Mouse (Mus musculus): ENCODE measurements around the gene Map7.

Map7 gene

DNA sequence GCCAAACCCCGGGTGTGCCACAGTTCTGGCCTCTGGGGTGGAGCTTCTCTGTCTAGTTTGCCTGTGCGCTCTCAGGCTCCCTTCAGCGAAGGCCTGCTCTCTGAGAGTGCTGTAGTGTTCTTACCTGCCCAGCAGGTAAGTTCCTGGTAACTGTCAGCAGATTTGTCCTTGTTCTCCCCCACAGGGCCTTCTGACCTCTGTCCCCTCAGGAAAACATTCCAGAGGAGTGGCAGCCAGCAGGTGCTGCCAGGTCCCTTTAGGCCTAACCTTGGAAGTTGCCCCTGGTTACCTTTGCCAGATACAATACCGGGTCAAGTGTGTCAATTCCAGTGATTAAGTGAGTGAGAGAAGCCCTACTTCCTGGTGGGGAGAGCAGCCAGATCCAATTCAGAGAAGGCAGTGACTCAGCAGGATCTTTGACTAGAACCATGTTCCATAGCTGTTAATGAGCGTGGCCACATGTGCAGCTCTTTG, 38.6 kb downstream of the Map7 start:
- no peak for DNase-seq

DNA sequence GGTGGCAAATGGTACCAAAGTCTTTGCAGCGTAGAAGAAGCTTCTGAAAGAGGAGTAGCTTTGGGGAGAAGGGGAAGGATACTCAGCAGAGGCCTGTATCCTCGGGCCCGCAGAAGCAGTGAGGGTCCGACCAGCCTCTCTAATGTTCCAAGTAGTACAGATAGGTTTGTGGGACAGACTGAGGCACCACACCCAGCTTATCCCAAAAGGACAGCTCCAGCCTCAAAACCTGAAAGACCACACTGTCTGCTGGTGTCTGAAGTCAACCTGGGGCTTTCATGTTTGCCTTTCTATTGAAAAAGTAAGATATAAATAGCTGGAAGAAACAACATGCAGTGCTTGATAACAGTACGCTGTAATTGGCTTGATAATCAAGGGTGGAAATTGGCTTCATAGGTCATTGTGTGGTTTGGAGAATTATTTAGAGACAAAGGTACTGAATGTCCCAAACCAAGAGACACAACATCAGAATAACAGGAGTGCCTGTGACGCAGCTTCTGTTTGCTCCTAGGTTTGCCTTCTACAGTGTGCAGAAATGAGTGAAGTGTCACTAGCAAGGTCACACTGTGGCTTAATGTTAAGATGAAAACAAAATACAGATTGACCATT, 42.0 kb downstream of the Map7 start:
- no peak for DNase-seq

DNA sequence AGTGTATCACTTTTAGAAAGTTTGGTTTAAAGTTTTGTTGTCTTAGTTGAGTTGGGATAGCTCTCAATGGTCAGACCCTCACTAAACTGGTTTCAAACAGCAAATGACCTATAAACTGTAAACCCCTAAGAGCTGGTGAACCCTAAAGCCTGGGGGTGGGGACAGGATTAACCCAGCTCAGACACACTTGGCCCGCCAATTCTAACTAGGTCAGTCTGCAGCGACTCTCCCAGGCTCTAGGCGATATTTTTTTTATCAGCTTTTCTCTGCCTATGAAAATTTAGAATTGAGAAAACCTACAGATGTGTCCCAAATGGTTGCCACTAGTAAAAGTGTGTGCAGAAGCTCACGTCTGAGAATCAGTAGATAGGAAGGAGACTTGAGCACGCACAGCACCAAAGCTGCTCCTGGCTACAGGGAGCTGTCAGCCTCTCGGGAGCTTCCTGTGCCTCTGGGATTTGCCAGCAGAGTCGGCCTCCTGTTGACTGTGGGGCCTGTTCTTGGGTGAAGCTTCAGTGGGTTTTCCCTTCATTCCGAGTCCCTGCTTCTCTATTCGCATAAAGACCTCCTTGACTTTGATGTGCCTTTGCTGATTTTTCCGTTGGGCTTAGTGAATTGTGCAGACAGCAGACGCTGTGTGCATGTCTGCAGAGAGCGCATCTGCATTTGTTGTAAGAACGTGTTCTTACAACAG, 46.7 kb downstream of the Map7 start:
- peak; percentile 86 for DNase-seq

DNA sequence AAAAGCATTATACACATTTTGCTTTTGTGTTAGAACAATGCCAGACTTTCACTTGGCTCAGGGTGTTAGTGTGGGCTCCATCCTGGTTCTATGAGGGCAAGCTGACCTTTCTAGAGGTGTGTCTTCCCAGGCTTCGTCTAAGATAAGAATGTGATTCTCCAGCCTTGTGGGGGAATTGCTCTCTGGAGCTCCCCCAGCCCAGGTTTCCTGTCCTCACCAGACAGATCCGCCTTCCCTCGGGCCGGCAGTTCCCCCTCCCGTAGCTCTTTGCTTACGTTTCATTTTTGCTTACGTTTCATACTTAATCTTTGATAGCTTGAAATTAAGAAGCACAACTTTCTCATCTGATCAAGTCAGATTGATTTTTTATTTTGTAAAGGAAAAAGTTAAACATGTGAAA, 48.8 kb downstream of the Map7 start:
- no peak for DNase-seq

DNA sequence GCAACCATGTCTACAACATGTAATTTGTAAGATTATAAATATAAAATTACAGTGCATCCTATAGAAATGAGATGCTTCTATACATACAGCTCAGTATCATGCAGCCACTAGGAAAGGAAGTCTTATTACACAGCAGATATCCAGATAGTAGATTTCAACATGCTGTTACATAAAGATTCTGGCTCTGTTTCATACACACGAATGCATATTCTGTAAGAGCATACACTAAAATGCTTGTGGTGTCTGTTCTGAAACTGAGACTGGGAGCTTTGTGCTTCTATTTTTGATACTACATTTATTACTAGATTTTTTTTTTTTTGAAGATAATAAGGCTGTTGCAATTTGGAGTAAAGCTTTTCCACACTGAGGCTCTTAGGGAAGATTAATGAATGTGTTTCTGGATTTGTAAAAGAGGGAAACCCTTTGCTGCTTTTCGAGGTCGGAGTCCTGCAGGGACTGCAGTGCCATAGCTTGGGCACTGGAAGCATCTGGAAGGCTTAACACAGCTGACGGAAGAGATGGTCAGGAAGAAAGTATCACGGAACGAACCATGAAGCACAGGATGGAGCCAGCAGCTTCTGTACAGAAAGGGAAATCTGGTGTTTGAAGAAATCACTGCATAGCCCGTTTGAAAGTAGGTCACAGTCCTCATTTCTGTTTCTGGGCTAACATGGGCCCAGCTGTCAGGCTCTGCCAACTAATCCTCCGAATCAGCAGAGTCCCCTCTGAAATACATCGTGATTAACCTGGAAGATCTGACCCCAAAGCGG, 50.9 kb downstream of the Map7 start:
- DNase-seq, result peak; percentile 87

DNA sequence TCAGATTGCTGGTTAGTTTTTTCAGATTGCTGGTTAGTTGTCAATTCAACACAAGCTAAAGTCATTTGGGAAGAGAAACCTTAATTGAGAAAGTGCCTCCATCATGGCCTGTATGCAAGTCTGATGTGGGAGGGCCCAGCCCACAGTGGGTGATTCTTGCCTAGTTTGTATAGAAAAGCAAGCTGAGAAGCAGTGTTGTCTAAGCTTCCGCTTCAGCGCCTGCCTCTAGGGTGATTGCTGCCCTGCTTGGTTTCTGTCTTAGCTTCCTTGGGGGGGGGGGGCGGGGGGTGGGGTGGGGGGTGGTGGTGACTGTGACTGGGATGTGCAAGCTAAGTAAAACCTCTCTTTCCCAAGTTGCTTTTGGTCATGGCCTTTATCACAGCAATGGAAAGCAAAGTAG, 53.0 kb downstream of the Map7 start:
- DNase-seq, result peak; percentile 79

DNA sequence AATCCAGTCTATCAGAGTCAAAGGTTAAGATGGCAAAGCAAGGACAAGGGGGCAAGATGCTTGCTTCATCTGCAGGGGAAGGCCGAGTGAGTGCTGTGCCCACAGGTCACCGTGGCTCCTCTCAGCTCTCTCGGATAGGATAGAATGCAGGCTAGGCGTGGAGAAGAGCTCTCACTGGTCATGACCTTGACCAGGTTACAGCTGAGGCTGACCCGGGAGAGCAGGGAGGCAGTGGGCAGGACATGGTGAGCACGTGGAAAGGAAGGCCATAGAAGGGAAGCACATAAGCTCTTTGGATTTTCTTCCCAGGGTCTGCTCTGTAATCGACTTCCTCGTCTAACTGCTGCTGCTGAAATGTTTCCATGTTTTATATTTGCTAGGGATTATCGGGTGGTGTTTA, 53.9 kb downstream of the Map7 start:
- DNase-seq, result peak; percentile 55

DNA sequence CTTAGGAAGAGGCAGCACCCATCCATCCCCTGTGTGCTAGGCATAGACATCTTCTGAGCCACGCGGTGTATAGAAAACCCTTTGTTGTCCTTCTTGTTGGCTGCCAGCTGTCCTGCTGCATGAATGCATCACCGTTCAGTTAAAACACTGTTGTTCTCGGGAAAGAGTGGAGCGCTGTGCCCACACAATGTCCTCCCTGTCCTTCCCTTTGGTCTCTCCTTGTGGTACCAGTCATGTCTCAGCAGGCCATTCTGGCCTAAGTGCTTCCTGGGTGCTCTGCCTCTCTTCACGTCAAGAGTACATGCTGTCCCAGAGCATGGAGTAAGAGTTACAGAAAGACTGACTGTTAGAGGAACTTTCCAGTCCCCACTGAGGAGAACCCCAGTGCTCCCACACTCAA, 54.5 kb downstream of the Map7 start:
- DNase-seq, result peak; percentile 87

DNA sequence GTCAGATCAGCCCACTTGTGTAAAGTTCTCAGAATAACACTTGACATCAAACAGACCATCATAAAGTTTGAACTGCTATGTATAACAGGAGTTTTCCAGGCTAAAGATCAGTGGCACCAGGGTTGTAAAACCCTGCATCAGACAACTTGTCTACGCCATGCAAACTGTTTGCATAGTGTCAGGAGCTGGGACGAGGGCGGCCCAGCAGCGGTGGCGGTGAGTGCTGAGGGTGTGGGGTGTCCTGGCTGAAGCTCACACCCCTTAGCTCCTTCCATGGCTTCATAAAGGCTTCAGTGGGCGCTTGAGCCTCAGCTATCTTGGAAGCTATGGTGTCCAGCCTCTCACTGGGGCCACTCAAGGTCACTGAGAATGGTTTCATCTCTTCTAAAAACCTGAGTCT, 55.2 kb downstream of the Map7 start:
- no peak for DNase-seq

DNA sequence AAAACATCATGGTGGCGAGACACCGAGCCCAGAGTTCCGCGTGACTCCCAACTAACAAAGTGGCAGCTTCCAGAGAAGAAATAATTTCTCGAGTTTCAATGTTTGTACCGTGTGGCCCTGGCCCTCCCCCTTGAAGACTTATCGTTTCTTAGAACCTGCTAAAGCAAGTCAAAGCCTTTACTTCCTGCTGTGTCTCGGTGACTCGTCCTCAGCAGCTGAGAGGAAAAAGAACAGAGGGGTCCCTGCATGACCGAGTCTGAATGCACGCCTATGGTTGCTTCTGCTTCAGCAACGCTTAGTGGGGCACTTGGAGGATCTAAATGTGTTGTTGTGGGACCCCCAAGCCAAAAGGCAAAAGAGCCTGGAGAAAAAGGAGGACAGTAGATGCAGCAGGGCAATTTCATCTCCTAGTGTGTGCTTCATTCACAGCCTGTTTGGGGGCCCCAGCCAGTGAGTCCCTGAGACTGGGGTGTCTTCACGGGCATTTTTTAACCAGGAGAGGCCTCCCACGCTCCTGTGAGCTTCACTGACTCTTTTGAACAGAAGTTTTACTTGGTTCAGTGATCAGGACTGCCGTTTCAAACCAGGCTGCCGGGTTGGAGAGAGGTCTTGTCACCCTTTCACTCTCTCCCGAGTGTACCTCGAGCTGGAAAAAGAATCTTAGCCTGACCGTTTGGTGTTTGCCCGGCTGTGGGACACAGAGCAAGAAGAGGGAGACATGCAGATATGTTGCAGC, 56.6 kb downstream of the Map7 start:
- peak; percentile 83 for DNase-seq

DNA sequence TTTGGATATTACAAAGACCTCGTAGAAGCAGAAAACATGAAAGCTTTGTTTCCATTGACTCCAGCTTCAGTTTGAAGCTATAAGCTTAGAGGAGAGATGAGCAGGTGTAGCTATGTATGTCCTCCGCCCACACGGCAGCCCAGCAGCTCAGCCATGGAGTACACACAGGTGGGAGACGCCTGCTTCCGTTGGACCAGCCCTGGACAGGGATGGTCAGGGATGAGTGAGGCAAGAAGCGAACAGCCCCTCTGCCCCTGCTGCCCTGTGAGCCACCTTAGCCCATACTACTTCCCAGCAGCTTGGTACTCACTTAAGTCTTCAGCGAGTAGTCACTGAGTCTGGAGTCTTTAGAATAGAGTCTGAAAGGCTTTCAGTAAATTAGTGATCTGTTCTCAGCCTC, 58.7 kb downstream of the Map7 start:
- DNase-seq, result peak; percentile 33

DNA sequence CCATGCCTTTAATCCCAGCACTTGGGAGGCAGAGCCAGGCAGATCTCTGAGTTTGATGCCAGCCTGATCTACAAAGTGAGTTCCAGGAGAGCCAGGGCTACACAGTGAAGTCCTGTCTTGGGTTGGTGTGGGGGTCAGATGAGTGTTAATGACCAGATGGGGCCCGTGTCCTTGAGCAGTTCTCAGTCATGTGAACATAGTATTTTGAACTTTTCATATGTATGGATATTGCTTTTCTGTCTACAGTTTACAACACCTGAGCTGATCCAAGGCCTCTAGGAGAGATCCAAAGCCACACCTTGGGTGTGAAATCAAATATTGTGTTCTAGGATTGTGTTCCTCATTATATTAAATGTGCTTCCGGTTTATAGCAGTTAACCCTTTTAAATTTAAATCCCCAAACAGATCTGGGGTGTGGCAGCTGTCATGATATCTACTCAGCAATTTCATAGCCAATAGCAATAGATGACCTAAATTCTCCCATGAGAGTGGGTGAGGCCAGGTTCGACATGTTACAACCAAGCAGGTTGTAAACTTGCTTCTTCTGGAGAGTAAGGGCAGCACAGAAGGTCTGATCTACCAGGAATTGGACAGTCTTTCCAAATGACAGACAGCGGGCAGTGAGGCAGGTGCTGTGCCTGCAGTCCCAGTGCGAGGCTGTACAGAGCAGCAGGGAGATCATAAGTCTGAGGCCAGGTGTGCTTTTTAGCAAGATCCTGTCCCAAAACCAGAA, 61.5 kb downstream of the Map7 start:
- DNase-seq, result no peak

DNA sequence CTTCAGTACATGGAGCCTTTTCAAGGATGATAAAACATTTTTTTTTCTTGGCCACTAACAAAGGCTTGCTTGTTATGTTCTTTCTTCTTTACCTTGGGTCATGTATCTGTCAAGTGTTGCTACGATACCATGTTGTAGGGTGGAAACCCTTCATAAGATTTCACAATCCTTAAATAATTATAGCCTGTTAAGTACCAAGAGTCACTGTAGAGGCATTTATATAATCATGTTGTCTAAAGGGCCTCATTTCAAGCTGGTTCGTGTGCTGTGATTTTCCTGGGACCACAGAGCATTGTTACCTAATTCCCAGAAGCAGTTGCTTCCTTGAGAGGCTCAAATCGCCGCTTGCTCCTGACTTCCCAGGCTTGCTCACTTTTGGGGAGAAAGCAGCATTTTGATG, 66.1 kb downstream of the Map7 start:
- DNase-seq, result no peak

DNA sequence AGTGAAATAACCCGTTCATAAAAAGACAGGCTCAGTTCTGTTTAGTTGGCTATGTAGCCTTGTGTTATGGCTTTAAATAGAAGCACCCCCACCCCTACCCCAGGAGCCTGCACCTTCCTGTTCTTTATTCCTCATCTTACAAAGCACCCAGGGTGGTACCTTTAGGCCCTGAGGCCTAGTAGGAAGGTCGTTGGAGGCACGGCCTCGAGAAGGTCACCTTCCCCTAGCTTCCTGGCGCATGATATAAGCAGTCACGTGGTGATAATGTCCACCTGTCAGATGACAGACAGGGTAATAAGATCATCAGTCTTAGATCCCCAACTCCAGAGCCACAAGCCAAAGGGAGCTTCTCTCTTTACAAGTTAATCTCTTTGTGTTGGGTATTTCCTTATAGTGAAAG, 68.7 kb downstream of the Map7 start:
- DNase-seq, result peak; percentile 36

DNA sequence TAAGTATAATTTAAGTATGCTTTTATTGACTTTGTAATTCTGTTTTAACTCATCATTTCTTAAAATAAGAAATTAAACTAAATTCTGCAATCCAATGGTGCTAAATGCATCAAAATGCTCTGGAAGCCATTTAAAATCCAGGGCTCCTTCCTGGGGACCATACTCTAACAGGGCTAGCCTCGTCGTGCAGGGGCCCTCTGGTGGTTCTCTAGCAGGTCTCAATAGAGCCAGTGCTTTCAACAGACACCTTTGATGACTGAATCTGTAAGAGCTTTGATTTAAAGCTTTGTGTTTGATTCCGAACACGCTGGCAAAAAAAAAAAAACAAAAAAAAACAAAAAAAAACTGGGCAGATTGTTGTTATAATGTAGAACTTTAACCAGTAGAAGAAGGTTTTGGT, 70.6 kb downstream of the Map7 start:
- DNase-seq, result no peak

DNA sequence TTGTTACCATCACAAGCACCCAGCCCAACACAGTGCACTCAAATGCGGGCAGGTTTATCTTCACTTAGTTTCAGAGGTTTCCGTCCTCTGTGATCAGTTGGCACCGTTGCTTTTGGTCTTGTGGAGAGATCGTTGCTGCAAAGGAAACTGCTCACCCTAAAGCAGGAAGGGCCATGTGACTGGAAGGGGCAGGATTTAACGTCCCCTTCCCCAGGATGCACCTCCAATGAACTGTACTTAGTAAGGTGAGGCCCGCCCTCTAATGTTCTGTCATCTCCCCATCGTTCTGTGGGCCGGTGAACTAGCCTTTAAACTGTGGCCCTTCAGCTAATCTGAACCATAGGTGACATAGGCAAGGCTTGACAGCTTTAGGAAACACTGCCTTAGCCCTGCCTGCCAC, 71.3 kb downstream of the Map7 start:
- no peak for DNase-seq

DNA sequence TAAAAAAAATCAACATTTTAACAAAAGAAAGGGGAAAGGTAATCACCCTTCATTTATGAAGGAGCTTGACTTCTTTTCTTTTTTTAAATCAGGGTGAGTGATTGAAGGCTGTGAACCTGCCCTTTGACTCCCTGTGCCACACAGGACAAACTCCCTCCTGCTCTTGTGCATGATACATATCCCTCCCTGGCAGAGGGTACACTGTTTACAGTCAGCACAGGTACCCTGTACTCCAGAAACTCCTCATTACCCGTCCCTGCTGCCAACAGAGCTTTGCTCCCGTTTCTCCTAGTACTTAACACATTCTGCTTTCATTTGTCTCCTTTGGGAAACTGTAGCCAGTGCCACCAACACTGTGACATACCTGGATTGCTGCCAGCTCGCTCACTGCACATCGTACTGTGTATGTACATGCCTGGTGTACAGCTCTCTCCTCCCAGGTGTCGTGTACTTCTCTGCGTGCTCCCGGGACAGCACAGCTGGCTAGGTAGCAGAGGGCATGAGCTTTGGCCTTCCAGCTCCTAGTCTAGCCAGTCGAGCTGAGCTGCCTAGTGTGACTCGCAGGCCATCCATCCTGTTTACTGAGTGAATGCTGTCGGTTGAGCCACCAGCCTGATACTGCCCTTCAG, 72.3 kb downstream of the Map7 start:
- no peak for DNase-seq

DNA sequence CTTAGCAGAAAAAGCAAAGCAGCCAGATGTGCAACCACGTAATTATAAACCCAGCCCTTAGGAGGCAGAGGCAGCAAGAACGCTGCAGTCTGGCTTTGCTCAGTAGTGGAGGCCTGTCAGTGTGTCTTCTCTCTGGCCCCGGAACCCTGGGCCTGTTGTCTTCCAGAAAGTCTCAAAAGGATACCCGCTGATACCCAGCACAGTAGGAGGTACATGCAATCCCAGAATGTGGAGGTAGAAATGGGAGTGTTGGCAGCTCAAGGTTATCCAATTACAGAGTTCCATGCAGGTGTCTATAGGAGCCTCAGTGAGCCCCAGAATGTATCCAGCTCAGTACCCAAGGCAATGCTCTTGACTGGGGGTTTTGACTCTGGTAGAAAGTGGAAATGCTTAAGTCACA, 73.7 kb downstream of the Map7 start:
- DNase-seq, result no peak

DNA sequence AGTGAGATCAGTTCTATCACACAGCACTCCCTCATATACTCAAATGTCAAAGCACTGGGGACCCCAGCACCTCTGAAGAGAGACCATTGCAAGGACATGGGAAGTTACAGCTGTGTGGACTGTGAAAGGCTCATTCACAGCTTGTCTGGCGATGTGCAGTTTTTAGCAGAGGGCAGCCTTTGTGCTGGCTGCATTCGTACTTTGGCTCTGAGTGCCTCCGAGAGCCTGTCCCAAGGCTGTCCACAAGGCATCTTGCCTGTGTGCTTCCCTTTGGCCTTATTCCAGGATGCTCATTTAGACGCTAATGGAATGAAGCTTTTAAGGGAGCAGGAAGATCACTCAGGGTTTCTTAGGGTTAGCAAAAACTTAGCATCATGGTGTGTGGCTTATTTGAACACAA, 78.5 kb downstream of the Map7 start:
- DNase-seq, result no peak

DNA sequence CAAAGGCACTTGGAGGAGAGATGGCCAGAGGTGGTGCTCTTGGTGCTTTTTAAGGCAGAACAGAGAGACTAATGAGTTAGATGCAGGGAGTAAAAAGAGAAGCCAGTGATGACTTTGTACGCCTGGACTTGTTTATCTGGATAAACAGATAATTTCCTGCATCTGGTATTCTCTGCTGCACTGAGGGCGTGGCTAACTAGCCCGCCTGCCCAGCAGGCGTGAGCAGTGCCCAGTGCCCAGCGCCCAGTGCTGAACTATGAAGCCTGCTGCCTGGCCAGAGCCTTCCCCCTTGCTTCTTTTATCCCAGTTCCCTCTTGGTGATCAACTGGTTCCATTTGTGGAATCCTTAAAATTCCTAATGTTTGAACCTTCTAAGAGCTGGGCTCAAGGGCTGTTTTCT, 81.8 kb downstream of the Map7 start:
- no peak for DNase-seq

DNA sequence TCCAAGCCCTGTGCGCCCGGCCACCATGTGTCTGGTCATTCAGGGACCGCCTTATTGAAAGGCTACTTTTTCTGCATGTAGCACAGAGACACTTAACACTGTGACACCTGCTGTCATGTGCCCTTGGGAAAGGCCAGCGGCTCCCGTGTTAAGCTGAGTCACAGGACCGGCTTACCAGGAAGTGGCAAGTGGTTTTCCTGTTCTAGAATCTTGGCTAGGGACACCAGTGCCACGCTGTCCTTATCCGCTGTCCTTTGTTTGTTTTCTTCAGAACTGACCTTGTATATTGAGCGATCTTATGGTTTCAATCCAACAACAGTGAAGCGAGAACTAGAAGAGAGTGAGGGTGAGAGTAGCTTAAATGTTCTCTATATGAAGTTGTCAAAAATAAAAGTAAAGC, 85.2 kb downstream of the Map7 start:
- DNase-seq, result no peak

DNA sequence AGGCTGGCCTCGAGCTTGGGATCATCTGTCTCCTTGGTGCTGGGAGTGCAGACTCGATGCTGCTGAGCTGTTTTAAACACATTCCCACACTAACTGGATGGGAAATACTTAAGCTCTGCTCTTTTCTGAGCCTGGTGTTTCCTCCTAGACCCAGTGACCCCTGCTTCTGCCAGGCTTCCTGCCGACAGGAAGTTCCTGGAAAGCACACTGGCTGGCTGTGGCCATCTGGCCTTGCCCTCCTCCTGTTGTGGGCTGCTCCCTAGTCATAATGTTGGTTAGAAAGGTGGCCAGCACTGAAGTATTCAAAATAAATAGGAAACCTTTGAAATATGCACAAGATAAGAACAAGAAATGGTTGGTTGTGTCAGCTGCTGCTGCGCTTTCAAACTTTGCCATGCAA, 86.2 kb downstream of the Map7 start:
- no peak for DNase-seq
